Mouse (Mus musculus) CH12.LX (cell line): ENCODE measurements around the gene Tctex1d1. TPM values are rescaled to one million over a fixed set of nuclear protein-coding genes. Genes with fewer than 3 reads are reported as not detected.

Experiments
- DNase-seq: peaks from one replicate; pipeline ENCODE4 v3.0.0-alpha.2; 2013; ENCODE audit errors: extremely low read depth
- H3K27ac ChIP-seq: 2 replicates; pipeline ENCODE4 v1.5.1; 2012; ENCODE audit warnings: low read depth, mild to moderate bottlenecking, control low read depth, moderate library complexity; ENCODE audit not compliant: insufficient read depth
- H3K27me3 ChIP-seq: replicated peaks from 2 replicates; pipeline ENCODE3; 2012; ENCODE audit warnings: inconsistent platforms
- H3K36me3 ChIP-seq, 2 experiments: replicated peaks in 1 of 2; 2 replicates each; pipeline versions ENCODE3 to v1.6.1; 2012; ENCODE audit warnings: inconsistent platforms in 1 of 2, low read length in 1 of 2, mild to moderate bottlenecking in 1 of 2, mixed read lengths in 1 of 2, moderate library complexity in 1 of 2; ENCODE audit not compliant: control insufficient read depth in 1 of 2, insufficient read depth in 1 of 2
- H3K4me1 ChIP-seq, 2 experiments: 2 replicates each; pipeline ENCODE4 v1.6.1; 2012; ENCODE audit warnings: inconsistent platforms in 1 of 2, moderate library complexity in 1 of 2; ENCODE audit not compliant: insufficient read depth in 2 of 2, control insufficient read depth in 1 of 2
- H3K4me2 ChIP-seq: 2 replicates; pipeline ENCODE4 v1.6.1; 2012; ENCODE audit warnings: low read depth, mild to moderate bottlenecking, control low read depth; ENCODE audit not compliant: poor library complexity, insufficient read depth, severe bottlenecking
- H3K4me3 ChIP-seq, 3 experiments: fragments of 150-350 bp in 1 of 3; sonication (generic) in 1 of 3; replicated peaks in 1 of 3; 2 replicates each; pipeline versions ENCODE3 to v1.5.1; 2011 to 2012; ENCODE audit warnings: low read depth in 2 of 3, low read length in 2 of 3, mild to moderate bottlenecking in 2 of 3, moderate library complexity in 2 of 3, control low read depth in 1 of 3, improper control_type of control experiment in 1 of 3, inconsistent platforms in 1 of 3, mixed read lengths in 1 of 3; ENCODE audit not compliant: poor library complexity in 1 of 3
- H3K79me2 ChIP-seq: replicated peaks from 2 replicates; pipeline ENCODE4 v1.6.1; 2012; ENCODE audit warnings: mild to moderate bottlenecking, moderate library complexity; ENCODE audit not compliant: control insufficient read depth, poor library complexity, insufficient read depth, severe bottlenecking; ENCODE audit errors: extremely low read depth
- H3K9ac ChIP-seq: 2 replicates; pipeline ENCODE4 v1.6.1; 2012; ENCODE audit warnings: low read depth, mild to moderate bottlenecking, control low read depth, moderate library complexity; ENCODE audit not compliant: insufficient read depth
- H3K9me3 ChIP-seq: replicated peaks from 2 replicates; pipeline ENCODE3; 2012; ENCODE audit warnings: low read length, inconsistent platforms, mixed read lengths
- BHLHE40 ChIP-seq: IDR thresholded peaks from 2 replicates; pipeline ENCODE4 v1.6.1; 2011; ENCODE audit warnings: mild to moderate bottlenecking, low read depth, low read length, improper control_type of control experiment
- CHD1 ChIP-seq: IDR thresholded peaks from 2 replicates; pipeline ENCODE4 v1.6.1; 2012; ENCODE audit warnings: low read depth, low read length, improper control_type of control experiment, inconsistent platforms
- CHD2 ChIP-seq: IDR thresholded peaks from 2 replicates; pipeline ENCODE4 v1.6.1; 2011; ENCODE audit warnings: low read length, improper control_type of control experiment
- CTCF ChIP-seq, 2 experiments: IDR thresholded peaks in 1 of 2; conservative IDR thresholded peaks in 1 of 2; 2 replicates each; pipeline ENCODE4 v1.5.1; 2011 to 2012; ENCODE audit warnings: low read depth in 2 of 2, low read length in 2 of 2, improper control_type of control experiment in 1 of 2, inconsistent platforms in 1 of 2, mild to moderate bottlenecking in 1 of 2, moderate library complexity in 1 of 2
- E2F4 ChIP-seq: IDR thresholded peaks from 2 replicates; pipeline ENCODE4 v1.6.1; 2011; ENCODE audit warnings: low read depth, low read length, improper control_type of control experiment; ENCODE audit not compliant: insufficient replicate concordance
- ELF1 ChIP-seq: IDR thresholded peaks from 2 replicates; pipeline ENCODE4 v1.6.1; 2014; ENCODE audit warnings: low read depth, mild to moderate bottlenecking, inconsistent platforms, low read length, improper control_type of control experiment
- EP300 ChIP-seq: IDR thresholded peaks from 2 replicates; pipeline ENCODE4 v1.6.1; 2011; ENCODE audit warnings: low read length, improper control_type of control experiment
- ETS1 ChIP-seq: conservative IDR thresholded peaks from 2 replicates; pipeline ENCODE4 v1.6.1; 2012; ENCODE audit warnings: low read depth, mild to moderate bottlenecking, inconsistent platforms, low read length, improper control_type of control experiment, moderate library complexity
- GABPA ChIP-seq: IDR thresholded peaks from 2 replicates; pipeline ENCODE4 v1.6.1; 2012; ENCODE audit warnings: low read depth, low read length, improper control_type of control experiment, inconsistent platforms; ENCODE audit not compliant: insufficient replicate concordance
- HCFC1 ChIP-seq: IDR thresholded peaks from 2 replicates; pipeline ENCODE4 v1.6.1; 2012; ENCODE audit warnings: low read depth, mild to moderate bottlenecking, inconsistent platforms, low read length, improper control_type of control experiment
- JUN ChIP-seq: IDR thresholded peaks from 2 replicates; pipeline ENCODE4 v1.6.1; 2011; ENCODE audit warnings: low read depth, mild to moderate bottlenecking, low read length, improper control_type of control experiment, moderate library complexity; ENCODE audit not compliant: insufficient read depth
- JUND ChIP-seq: conservative IDR thresholded peaks from 2 replicates; pipeline ENCODE4 v1.6.1; 2011; ENCODE audit warnings: low read depth, low read length, improper control_type of control experiment
- KAT2A ChIP-seq: IDR thresholded peaks from 2 replicates; pipeline ENCODE4 v1.6.1; 2012; ENCODE audit warnings: low read length, improper control_type of control experiment, inconsistent platforms; ENCODE audit not compliant: insufficient replicate concordance
- MAX ChIP-seq: IDR thresholded peaks from 2 replicates; pipeline ENCODE4 v1.6.1; 2011; ENCODE audit warnings: low read length, improper control_type of control experiment
- MAZ ChIP-seq: IDR thresholded peaks from 2 replicates; pipeline ENCODE4 v1.6.1; 2012; ENCODE audit warnings: low read depth, mild to moderate bottlenecking, inconsistent platforms, low read length, improper control_type of control experiment, moderate library complexity
- MXI1 ChIP-seq: IDR thresholded peaks from 2 replicates; pipeline ENCODE4 v1.6.1; 2011; ENCODE audit warnings: mild to moderate bottlenecking, low read depth, low read length, improper control_type of control experiment
- MYC ChIP-seq: IDR thresholded peaks from 2 replicates; pipeline ENCODE4 v1.6.1; 2011; ENCODE audit warnings: low read depth, mild to moderate bottlenecking, improper control_type of control experiment, low read length
- NRF1 ChIP-seq: IDR thresholded peaks from 2 replicates; pipeline ENCODE4 v1.6.1; 2014; ENCODE audit warnings: low read depth, mild to moderate bottlenecking, inconsistent platforms, low read length, improper control_type of control experiment, moderate library complexity
- POLR2A ChIP-seq: IDR thresholded peaks from 2 replicates; pipeline ENCODE4 v1.6.1; 2011; ENCODE audit warnings: low read depth, mild to moderate bottlenecking, improper control_type of control experiment, low read length
- RAD21 ChIP-seq: IDR thresholded peaks from 2 replicates; pipeline ENCODE4 v1.6.1; 2011; ENCODE audit warnings: low read depth, mild to moderate bottlenecking, low read length, improper control_type of control experiment, moderate library complexity
- RCOR1 ChIP-seq: conservative IDR thresholded peaks from 2 replicates; pipeline ENCODE4 v1.6.1; 2012; ENCODE audit warnings: low read depth, mild to moderate bottlenecking, inconsistent platforms, low read length, improper control_type of control experiment
- SMC3 ChIP-seq: IDR thresholded peaks from 2 replicates; pipeline ENCODE4 v1.6.1; 2011; ENCODE audit warnings: low read depth, low read length, improper control_type of control experiment
- TBP ChIP-seq: conservative IDR thresholded peaks from 2 replicates; pipeline ENCODE4 v1.6.1; 2011; ENCODE audit warnings: low read depth, low read length, improper control_type of control experiment
- TCF12 ChIP-seq: IDR thresholded peaks from 2 replicates; pipeline ENCODE4 v1.6.1; 2014; ENCODE audit warnings: low read depth, mild to moderate bottlenecking, inconsistent platforms, low read length, improper control_type of control experiment
- ZC3H11A ChIP-seq: IDR thresholded peaks from 2 replicates; pipeline ENCODE4 v1.6.1; 2012; ENCODE audit warnings: low read depth, mild to moderate bottlenecking, inconsistent platforms, low read length, improper control_type of control experiment
- ZKSCAN1 ChIP-seq: IDR thresholded peaks from 2 replicates; pipeline ENCODE4 v1.6.1; 2012; ENCODE audit warnings: low read depth, inconsistent platforms, low read length, improper control_type of control experiment, borderline replicate concordance
- dilution Hi-C: fragments of 300-500 bp; cut with MboI; formaldehyde crosslinking; loops from 2 replicates; pipeline ENCODE4 v1.14.3; 2020; ENCODE audit warnings: low sequenced_read_pairs; ENCODE audit not compliant: extremely low pct_unique_long_range_greater_than_20kb, extremely low pct_ligation_motif_present
- in situ Hi-C: fragments of 300-500 bp; cut with MboI; formaldehyde crosslinking; loops from 3 replicates; pipeline ENCODE4 v1.14.3; 2019; ENCODE audit warnings: low sequenced_read_pairs, low pct_ligation_motif_present, low pct_unique_long_range_greater_than_20kb, mixed read lengths
- polyA plus RNA-seq: library from polyadenylated mRNA; unstranded; fragments of >175 nt; gene quantifications from 2 replicates; pipeline ENCODE4 v1.2.1, GENCODE M21; 2012; ENCODE audit warnings: low read depth; ENCODE audit not compliant: insufficient read length
- total RNA-seq, 2 experiments: library from RNA; depleted of rRNA; stranded (reverse); fragments of 300-350 nt in 1 of 2; fragments of >200 nt in 1 of 2; gene quantifications; 2 replicates each; pipeline ENCODE4 v1.2.3; 2012 to 2014

The Tctex1d1 gene
- total and polyA plus RNA-seq, 3 experiments = not detected

GRCm38 (mm10) chr4:102959409-102959808 lies 19.0 kb upstream of the Tctex1d1 start:
- in situ Hi-C loops = loop anchor here (10.0 to 25.0 kb wide), 2 partner anchors 95 to 472 kb away; no protein-coding TSS in a partner anchor
- Histone ChIP-seq H3K27ac (no peak overlapping the region), H3K27me3 (no peaks in the 10 kb centered on the region), H3K9ac (no peak overlapping the region), H3K4me3 (no peak overlapping the region), H3K79me2 (no peaks in the 10 kb centered on the region), H3K4me1 (peaks cover 2 to 14% of the 10 kb centered on the region in 2 experiments; a peak in 2 of 4 replicates), H3K4me2 (no peak overlapping the region), H3K36me3 (no peaks in the 10 kb centered on the region), H3K9me3 (no peaks in the 10 kb centered on the region)
- no peak for DNase-seq
- dilution Hi-C loops = no loop called here
- TF ChIP-seq RCOR1 (no peak), CHD1 (no peak), EP300 (no peak), JUND (no peak), CTCF (conservative IDR thresholded peaks at IDR 0.05 in 1 of 2, IDR thresholded peaks at IDR 0.05 in 1 of 2; ENCODE audit: low read depth in 2 of 2, low read length in 2 of 2) (no peak), POLR2A (no peak), TBP (no peak), RAD21 (no peak), E2F4 (no peak), BHLHE40 (no peak), GABPA (no peak), NRF1 (no peak), ZC3H11A (no peak), HCFC1 (no peak), CHD2 (no peak), ZKSCAN1 (no peak), TCF12 (no peak), MAZ (no peak), MXI1 (no peak)

GRCm38 (mm10) chr4:102964174-102964573 lies 14.2 kb upstream of the Tctex1d1 start:
- no peaks in the 10 kb centered on the region for H3K9me3 ChIP-seq
- no peak overlapping the region for H3K4me2 ChIP-seq
- no peak overlapping the region for H3K4me3 ChIP-seq
- no peaks in the 10 kb centered on the region for H3K36me3 ChIP-seq
- no peak overlapping the region for H3K27ac ChIP-seq
- H3K79me2 ChIP-seq = no peaks in the 10 kb centered on the region
- no peak overlapping the region for H3K9ac ChIP-seq
- TF ChIP-seq MYC = no peak
- TF ChIP-seq ETS1 = no peak
- TF ChIP-seq GABPA = no peak
- no peak for TF ChIP-seq POLR2A
- TF ChIP-seq TCF12 = no peak
- peak; percentile 44 for TF ChIP-seq RAD21
- TF ChIP-seq NRF1 = no peak
- no peak for TF ChIP-seq JUN
- no peak for TF ChIP-seq MAX
- no peak for TF ChIP-seq KAT2A
- peak in 1 of 2 experiments; percentile 43; a peak in 2 of 4 replicates for TF ChIP-seq CTCF (conservative IDR thresholded peaks at IDR 0.05 in 1 of 2, IDR thresholded peaks at IDR 0.05 in 1 of 2; ENCODE audit: low read depth in 2 of 2, low read length in 2 of 2)
- TF ChIP-seq SMC3 = peak; percentile 33
- no peak for TF ChIP-seq ELF1
- no peak for TF ChIP-seq JUND
- H3K4me1 ChIP-seq = peaks cover 0 to 5% of the 10 kb centered on the region in 2 experiments; a peak in 2 of 4 replicates
- DNase-seq = no peak
- in situ Hi-C loops = loop anchor here (25.0 kb wide), 1 partner anchor 477 kb away; no protein-coding TSS in a partner anchor
- dilution Hi-C loops = no loop called here
- no peaks in the 10 kb centered on the region for H3K27me3 ChIP-seq
